Mouse (Mus musculus): ENCODE measurements around the gene Surf2. TPM values are rescaled to one million over a fixed set of nuclear protein-coding genes. Genes with fewer than 3 reads are reported as not detected.

Gene Surf2
- total and polyA plus RNA-seq, 2 experiments from 2014 or later = 31.0 to 55.1 TPM

DNA sequence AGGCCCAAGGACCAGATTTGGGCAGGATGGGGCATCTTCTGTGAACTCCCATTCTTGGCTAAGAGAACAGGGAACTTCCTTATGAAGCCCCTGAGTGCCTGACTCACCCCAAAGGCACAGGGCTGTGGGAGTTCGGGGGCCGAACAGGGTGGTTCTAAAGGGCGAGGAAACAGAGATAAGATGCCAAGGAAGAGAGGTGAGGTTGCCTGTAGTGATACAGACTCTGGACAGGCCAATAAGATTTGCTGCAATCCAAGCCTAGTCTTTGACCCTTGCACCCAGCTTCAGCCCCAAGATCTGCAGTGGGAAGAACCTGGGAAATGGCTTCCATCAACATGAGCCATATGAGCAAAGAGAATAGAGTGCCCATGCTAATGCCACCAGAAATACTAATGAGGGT lies 27.1 kb downstream of the Surf2 start:
- Histone ChIP-seq H3K36me3 (ENCODE audit: insufficient read depth) (no peaks in the 10 kb centered on the region), H3K4me3 (ENCODE audit: low read depth, low read length) (no peak overlapping the region), H3K27me3 (ENCODE audit: insufficient read depth, low read length) (no peaks in the 10 kb centered on the region), H3K9ac (no peak overlapping the region), H3K9me3 (ENCODE audit: low read length) (no peaks in the 10 kb centered on the region), H3K4me2 (ENCODE audit: low read depth) (no peak overlapping the region), H3K4me1 (ENCODE audit: insufficient read depth) (no peaks in the 10 kb centered on the region), H3K27ac (ENCODE audit: low read depth, low read length) (no peak overlapping the region)
- WGBS = 84% methylated on average over 3 of the region's 3 CpGs
- DNase-seq (no peak), ATAC-seq (no peak)
- no peak for TF ChIP-seq CTCF (IDR thresholded peaks at IDR 0.05; ENCODE audit: low read depth)

DNA sequence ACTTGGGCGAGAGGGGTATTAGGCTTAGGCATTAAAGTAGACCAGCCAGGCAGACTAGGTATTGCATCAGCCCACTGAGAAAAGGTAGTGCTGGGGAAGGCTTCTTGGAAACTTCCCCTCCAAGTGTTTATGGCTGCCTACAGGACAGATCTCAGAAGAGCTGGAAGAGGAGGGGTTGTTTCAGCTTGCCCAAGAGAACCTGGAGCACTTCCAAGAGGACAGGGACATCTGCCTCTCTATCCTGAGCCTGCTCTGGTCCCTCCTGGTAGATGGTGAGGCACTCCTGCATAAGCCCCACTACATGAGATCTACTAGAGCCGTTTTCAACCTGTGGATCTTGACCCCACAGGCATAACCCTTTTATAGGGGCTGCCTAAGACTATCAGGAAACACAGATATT lies 34.2 kb downstream of the Surf2 start:
- H3K4me2 ChIP-seq (ENCODE audit: low read depth) = no peak overlapping the region
- 90% methylated on average over 2 of the region's 2 CpGs for WGBS
- no peak for ATAC-seq

DNA sequence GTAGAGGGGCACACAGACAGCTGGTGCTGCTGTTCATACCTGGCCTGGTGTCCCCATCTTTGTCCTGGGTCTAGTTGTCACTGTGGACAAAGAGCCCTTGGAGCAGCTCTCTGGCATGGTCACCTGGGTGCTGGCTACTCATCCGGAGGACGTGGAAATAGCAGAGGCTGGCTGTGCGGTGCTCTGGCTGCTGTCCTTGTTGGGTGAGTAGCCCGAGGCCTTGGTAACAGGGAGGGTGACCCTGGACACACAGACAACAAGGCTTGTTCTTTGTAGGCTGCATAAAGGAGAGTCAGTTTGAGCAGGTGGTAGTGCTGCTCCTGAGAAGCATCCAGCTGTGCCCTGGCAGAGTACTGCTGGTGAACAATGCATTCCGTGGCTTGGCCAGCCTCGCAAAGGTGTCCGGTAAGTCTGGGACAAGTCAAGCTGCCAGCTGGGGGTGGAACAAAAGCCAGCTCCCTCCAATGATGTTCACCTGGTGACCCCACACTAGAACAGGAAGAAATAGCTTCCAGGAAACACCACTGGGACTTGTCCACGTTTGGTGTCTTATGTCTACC lies 35.3 kb downstream of the Surf2 start:
- Histone ChIP-seq H3K27ac (ENCODE audit: low read depth, low read length) (no peak overlapping the region), H3K36me3 (ENCODE audit: insufficient read depth) (peaks cover 60% of the 10 kb centered on the region), H3K9ac (no peak overlapping the region), H3K27me3 (ENCODE audit: insufficient read depth, low read length) (no peaks in the 10 kb centered on the region), H3K4me2 (ENCODE audit: low read depth) (no peak overlapping the region), H3K4me1 (ENCODE audit: insufficient read depth) (no peaks in the 10 kb centered on the region), H3K4me3 (ENCODE audit: low read depth, low read length) (no peak overlapping the region), H3K9me3 (ENCODE audit: low read length) (no peaks in the 10 kb centered on the region)
- 89% methylated on average over 8 of the region's 8 CpGs for WGBS
- TF ChIP-seq CTCF (IDR thresholded peaks at IDR 0.05; ENCODE audit: low read depth) = no peak
- ATAC-seq (no peak), DNase-seq (no peak)

More for the DNA sequence above, 34.2 kb downstream of the Surf2 start:
- Histone ChIP-seq H3K4me3 (ENCODE audit: low read depth, low read length) (no peak overlapping the region), H3K36me3 (ENCODE audit: insufficient read depth) (peaks cover 52% of the 10 kb centered on the region), H3K4me1 (ENCODE audit: insufficient read depth) (no peaks in the 10 kb centered on the region), H3K9ac (no peak overlapping the region), H3K9me3 (ENCODE audit: low read length) (no peaks in the 10 kb centered on the region), H3K27ac (ENCODE audit: low read depth, low read length) (no peak overlapping the region), H3K27me3 (ENCODE audit: insufficient read depth, low read length) (no peaks in the 10 kb centered on the region)
- DNase-seq = no peak
- TF ChIP-seq CTCF (IDR thresholded peaks at IDR 0.05; ENCODE audit: low read depth) = no peak

DNA sequence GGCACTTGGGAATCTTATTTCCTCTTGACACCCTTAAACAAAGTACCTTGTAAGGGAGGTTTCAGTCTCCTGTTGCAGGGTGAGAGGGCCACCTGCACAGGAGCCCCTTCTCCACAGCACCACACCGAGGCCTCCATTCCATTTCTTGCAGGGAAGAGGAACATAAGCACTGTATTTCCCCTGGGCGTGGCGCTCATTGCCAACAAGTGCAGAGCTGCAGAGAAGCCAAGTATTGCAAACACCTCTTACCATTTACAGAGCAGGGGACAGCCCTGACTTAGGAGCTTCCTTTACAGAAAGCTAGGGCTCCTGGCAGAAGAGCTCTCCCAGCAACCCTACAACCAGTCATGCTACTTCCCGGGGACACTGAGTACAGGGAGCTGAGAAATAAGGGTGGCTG lies 36.0 kb downstream of the Surf2 start:
- no peak overlapping the region for H3K27ac ChIP-seq (ENCODE audit: low read depth, low read length)
- peaks cover 68% of the 10 kb centered on the region for H3K36me3 ChIP-seq (ENCODE audit: insufficient read depth)
- no peak overlapping the region for H3K4me3 ChIP-seq (ENCODE audit: low read depth, low read length)
- DNase-seq (no peak), ATAC-seq (no peak)
- H3K9ac ChIP-seq = no peak overlapping the region
- H3K9me3 ChIP-seq (ENCODE audit: low read length) = no peaks in the 10 kb centered on the region
- no peak overlapping the region for H3K4me2 ChIP-seq (ENCODE audit: low read depth)
- 96% methylated on average over 4 of the region's 4 CpGs for WGBS
- no peak for TF ChIP-seq CTCF (IDR thresholded peaks at IDR 0.05; ENCODE audit: low read depth)
- H3K27me3 ChIP-seq (ENCODE audit: insufficient read depth, low read length) = no peaks in the 10 kb centered on the region
- H3K4me1 ChIP-seq (ENCODE audit: insufficient read depth) = no peaks in the 10 kb centered on the region

DNA sequence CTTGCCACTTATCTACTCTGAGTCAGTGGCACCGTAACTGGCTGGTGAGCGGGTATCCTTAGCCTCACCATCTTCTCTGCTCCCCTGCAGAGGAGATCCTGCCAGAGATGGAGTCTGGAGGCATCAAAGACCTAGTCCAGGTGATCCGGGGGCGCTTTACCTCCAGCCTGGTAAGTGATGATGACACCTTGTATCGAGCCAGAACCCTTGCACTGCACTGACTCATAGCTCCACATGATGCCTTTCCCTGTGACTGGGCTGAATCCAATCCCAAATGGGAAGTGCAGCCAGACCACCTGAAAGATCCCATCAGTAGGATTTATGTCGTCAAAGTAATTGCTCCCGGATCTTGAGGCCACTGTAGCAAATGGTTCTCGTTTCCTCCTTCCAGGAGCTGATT lies 36.7 kb downstream of the Surf2 start:
- no peak overlapping the region for H3K9ac ChIP-seq
- ATAC-seq (no peak), DNase-seq (no peak)
- H3K4me1 ChIP-seq (ENCODE audit: insufficient read depth) = no peaks in the 10 kb centered on the region
- no peak overlapping the region for H3K27ac ChIP-seq (ENCODE audit: low read depth, low read length)
- no peaks in the 10 kb centered on the region for H3K27me3 ChIP-seq (ENCODE audit: insufficient read depth, low read length)
- peaks cover 74% of the 10 kb centered on the region for H3K36me3 ChIP-seq (ENCODE audit: insufficient read depth)
- H3K9me3 ChIP-seq (ENCODE audit: low read length) = no peaks in the 10 kb centered on the region
- H3K4me3 ChIP-seq (ENCODE audit: low read depth, low read length) = no peak overlapping the region
- TF ChIP-seq CTCF (IDR thresholded peaks at IDR 0.05; ENCODE audit: low read depth) = no peak
- no peak overlapping the region for H3K4me2 ChIP-seq (ENCODE audit: low read depth)
- WGBS = 93% methylated on average over 8 of the region's 8 CpGs

DNA sequence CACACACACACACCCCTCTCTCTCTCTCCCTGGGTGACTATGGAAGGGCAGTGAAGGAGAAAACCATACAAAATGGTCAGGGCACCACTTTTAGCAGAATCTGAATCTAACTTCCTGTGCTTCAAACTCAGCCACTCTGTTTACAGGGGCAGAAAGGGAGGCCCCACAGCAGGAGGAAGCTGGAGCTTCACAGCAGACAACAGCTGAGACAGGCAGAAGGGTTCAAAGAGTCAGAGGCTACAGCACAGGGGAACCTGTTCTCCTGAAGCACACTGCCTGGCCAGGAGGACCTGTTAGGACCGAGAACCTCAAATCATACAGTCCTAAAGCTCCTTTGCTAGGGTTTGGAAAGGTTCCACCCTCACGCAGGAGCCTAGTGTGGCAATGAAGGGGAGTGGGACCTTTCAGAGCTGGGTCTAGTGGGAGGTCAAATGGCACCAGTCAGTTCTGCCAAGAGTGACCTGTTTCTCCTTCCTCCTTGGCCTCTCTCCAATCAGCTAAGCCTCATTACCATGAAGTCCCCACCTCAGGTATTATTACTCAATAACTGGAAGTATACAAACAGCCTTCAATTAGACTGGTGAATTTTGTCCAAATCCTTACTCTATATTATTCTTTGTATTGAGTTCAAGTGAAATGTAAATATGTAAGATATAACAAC lies 38.7 kb downstream of the Surf2 start:
- Histone ChIP-seq H3K4me1 (ENCODE audit: insufficient read depth) (no peaks in the 10 kb centered on the region), H3K4me3 (ENCODE audit: low read depth, low read length) (no peak overlapping the region), H3K27me3 (ENCODE audit: insufficient read depth, low read length) (no peaks in the 10 kb centered on the region), H3K9ac (no peak overlapping the region), H3K27ac (ENCODE audit: low read depth, low read length) (no peak overlapping the region), H3K9me3 (ENCODE audit: low read length) (no peaks in the 10 kb centered on the region), H3K36me3 (ENCODE audit: insufficient read depth) (peaks cover 87% of the 10 kb centered on the region), H3K4me2 (ENCODE audit: low read depth) (no peak overlapping the region)
- DNase-seq = no peak
- no peak for TF ChIP-seq CTCF (IDR thresholded peaks at IDR 0.05; ENCODE audit: low read depth)
- no peak for ATAC-seq
- WGBS = 87% methylated on average over 2 of the region's 2 CpGs

DNA sequence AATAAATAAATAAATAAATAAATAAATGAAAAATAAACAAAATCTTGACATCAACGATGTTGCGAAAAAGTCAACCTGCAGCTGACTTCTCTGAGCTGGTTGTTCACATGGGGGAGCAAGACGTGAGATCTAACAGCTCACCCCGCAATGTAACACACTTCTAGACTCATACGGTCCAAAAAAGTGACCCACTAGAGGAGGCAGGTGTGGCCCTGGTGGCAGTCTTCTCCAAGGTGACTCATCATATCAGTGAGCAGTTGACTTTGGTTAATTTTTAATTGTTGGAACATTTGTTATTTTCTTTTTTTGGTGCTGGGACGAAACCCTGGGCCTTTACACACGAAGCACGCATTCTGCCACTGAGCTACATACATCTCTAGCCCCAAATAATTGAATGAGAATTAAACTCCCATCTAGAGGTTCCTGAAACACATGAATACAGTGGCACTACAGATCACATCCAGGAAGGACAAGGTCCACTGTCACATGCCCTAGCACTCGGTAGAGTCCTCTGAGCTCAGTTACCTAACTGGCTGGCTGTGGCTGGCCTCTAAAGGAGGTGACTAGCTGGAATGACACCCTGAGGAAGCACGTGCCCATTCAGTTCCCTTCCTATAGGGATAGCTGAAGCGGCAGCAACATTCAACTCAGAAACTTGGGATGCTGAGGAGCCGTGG lies 40.8 kb downstream of the Surf2 start:
- no peak for DNase-seq
- no peak for TF ChIP-seq CTCF (IDR thresholded peaks at IDR 0.05; ENCODE audit: low read depth)

More for the DNA sequence above, 40.8 kb downstream of the Surf2 start:
- H3K4me2 ChIP-seq (ENCODE audit: low read depth) = no peak overlapping the region
- no peaks in the 10 kb centered on the region for H3K27me3 ChIP-seq (ENCODE audit: insufficient read depth, low read length)
- H3K36me3 ChIP-seq (ENCODE audit: insufficient read depth) = peaks cover 75% of the 10 kb centered on the region
- WGBS = 95% methylated on average over 12 of the region's 12 CpGs
- H3K9ac ChIP-seq = no peak overlapping the region
- no peak overlapping the region for H3K4me3 ChIP-seq (ENCODE audit: low read depth, low read length)
- no peaks in the 10 kb centered on the region for H3K9me3 ChIP-seq (ENCODE audit: low read length)
- no peak for ATAC-seq
- H3K4me1 ChIP-seq (ENCODE audit: insufficient read depth) = peaks cover 5% of the 10 kb centered on the region; the same call in 1 of the 2 replicates
- no peak overlapping the region for H3K27ac ChIP-seq (ENCODE audit: low read depth, low read length)
